Mouse (Mus musculus): ENCODE measurements around the gene Fam71e1.

The Fam71e1 gene

GRCm38 (mm10) chr7:44475046-44475614 lies 21.3 kb upstream of the Fam71e1 start:
- no peak overlapping the region for H3K4me3 ChIP-seq (replicated peaks; ENCODE audit: low read length)
- H3K27me3 ChIP-seq (ENCODE audit: insufficient read depth, low read length), result peaks cover 55% of the 10 kb centered on the region
- H3K36me3 ChIP-seq (ENCODE audit: insufficient read depth, low read length), result no peaks in the 10 kb centered on the region
- TF ChIP-seq CTCF (conservative IDR thresholded peaks at IDR 0.05; ENCODE audit: low read length) (no peak), NANOG (IDR thresholded peaks at IDR 0.05; ENCODE audit: borderline replicate concordance, low read length) (no peak), POU5F1 (IDR thresholded peaks at IDR 0.05; ENCODE audit: borderline replicate concordance, low read length) (no peak)
- H3K9me3 ChIP-seq (ENCODE audit: low read length), result no peaks in the 10 kb centered on the region
- H3K4me1 ChIP-seq (replicated peaks; ENCODE audit: low read depth, low read length), result peaks cover 7% of the 10 kb centered on the region; the same call in 1 of the 2 replicates

GRCm38 (mm10) chr7:44482836-44483435 lies 13.4 kb upstream of the Fam71e1 start:
- Histone ChIP-seq H3K36me3 (ENCODE audit: insufficient read depth, low read length) (peaks cover 12% of the 10 kb centered on the region; the same call in 1 of the 2 replicates), H3K4me3 (replicated peaks; ENCODE audit: low read length) (no peak overlapping the region), H3K4me1 (replicated peaks; ENCODE audit: low read depth, low read length) (peaks cover 35% of the 10 kb centered on the region), H3K9me3 (ENCODE audit: low read length) (no peaks in the 10 kb centered on the region), H3K27me3 (ENCODE audit: insufficient read depth, low read length) (peaks cover 49% of the 10 kb centered on the region)
- TF ChIP-seq NANOG (IDR thresholded peaks at IDR 0.05; ENCODE audit: borderline replicate concordance, low read length) (no peak), POU5F1 (IDR thresholded peaks at IDR 0.05; ENCODE audit: borderline replicate concordance, low read length) (no peak), CTCF (conservative IDR thresholded peaks at IDR 0.05; ENCODE audit: low read length) (no peak)

DNA sequence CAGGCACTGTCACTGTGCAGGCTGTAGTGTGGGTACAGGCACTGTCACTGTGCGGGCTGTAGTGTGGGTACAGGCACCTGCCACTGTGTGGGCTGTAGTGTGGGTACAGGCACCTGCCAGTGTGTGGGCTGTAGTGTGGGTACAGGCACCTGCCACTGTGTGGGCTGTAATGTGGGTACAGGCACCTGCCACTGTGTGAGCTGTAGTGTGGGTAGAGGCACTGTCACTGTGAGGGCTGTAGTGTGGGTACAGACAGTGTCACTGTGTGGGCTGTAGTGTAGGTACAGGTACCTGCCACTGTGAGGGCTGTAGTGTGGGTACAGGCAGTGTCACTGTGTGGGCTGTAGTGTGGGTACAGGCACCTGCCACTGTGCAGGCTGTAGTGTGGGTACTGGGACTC lies 12.3 kb upstream of the Fam71e1 start:
- Histone ChIP-seq H3K36me3 (ENCODE audit: insufficient read depth, low read length) (peaks cover 20% of the 10 kb centered on the region), H3K9me3 (ENCODE audit: low read length) (no peaks in the 10 kb centered on the region), H3K27me3 (ENCODE audit: insufficient read depth, low read length) (peaks cover 39% of the 10 kb centered on the region), H3K4me1 (replicated peaks; ENCODE audit: low read depth, low read length) (peaks cover 38% of the 10 kb centered on the region), H3K4me3 (replicated peaks; ENCODE audit: low read length) (no peak overlapping the region)
- no peak for TF ChIP-seq CTCF (conservative IDR thresholded peaks at IDR 0.05; ENCODE audit: low read length)
- no peak for TF ChIP-seq POU5F1 (IDR thresholded peaks at IDR 0.05; ENCODE audit: borderline replicate concordance, low read length)
- TF ChIP-seq NANOG (IDR thresholded peaks at IDR 0.05; ENCODE audit: borderline replicate concordance, low read length), result no peak

DNA sequence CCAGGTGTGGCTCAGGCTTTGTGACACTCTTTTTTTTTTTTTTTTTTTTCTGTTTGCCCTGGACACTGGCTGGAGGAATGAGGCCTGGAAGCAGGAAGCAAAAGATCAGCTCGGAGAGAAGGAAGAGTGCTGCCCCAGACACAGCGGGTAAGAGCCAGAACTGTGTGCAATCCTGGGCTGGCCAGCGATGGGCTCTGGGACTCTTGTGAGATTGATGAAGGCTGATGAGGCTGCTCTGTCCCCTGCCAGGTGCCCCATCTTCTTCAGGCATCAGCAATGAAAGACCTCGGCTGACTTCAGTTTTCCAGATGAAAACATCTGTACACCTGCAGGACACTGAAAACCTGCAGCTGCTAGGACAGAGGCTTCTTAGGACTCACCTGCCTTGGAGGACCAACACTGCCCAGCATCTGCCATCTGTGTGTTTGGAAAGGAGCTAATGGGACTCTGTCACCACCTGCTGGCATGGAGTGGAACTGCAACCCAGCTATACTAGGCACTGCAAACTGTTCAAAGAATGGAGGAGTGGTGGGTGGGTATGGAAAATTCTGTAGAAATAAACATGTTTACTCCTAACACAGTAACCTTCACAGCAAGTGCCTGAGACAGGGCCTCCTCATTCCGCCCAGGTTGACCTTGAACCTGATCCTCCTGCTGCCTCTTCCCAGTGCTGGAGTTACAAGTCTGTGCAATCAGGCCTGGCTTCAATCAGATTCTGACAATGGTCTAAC lies 11.4 kb upstream of the Fam71e1 start:
- H3K36me3 ChIP-seq (ENCODE audit: insufficient read depth, low read length), result peaks cover 29% of the 10 kb centered on the region

GRCm38 (mm10) chr7:44485572-44486195 lies 10.7 kb upstream of the Fam71e1 start:
- no peak for TF ChIP-seq POU5F1 (IDR thresholded peaks at IDR 0.05; ENCODE audit: borderline replicate concordance, low read length)
- TF ChIP-seq NANOG (IDR thresholded peaks at IDR 0.05; ENCODE audit: borderline replicate concordance, low read length), result no peak
- TF ChIP-seq CTCF (conservative IDR thresholded peaks at IDR 0.05; ENCODE audit: low read length), result no peak
- Histone ChIP-seq H3K4me1 (replicated peaks; ENCODE audit: low read depth, low read length) (peaks cover 38% of the 10 kb centered on the region), H3K27me3 (ENCODE audit: insufficient read depth, low read length) (peaks cover 24% of the 10 kb centered on the region), H3K4me3 (replicated peaks; ENCODE audit: low read length) (no peak overlapping the region), H3K9me3 (ENCODE audit: low read length) (no peaks in the 10 kb centered on the region), H3K36me3 (ENCODE audit: insufficient read depth, low read length) (peaks cover 36% of the 10 kb centered on the region)

More for the DNA sequence above, 11.4 kb upstream of the Fam71e1 start:
- Histone ChIP-seq H3K9me3 (ENCODE audit: low read length) (no peaks in the 10 kb centered on the region), H3K27me3 (ENCODE audit: insufficient read depth, low read length) (peaks cover 31% of the 10 kb centered on the region), H3K4me1 (replicated peaks; ENCODE audit: low read depth, low read length) (peaks cover 38% of the 10 kb centered on the region), H3K4me3 (replicated peaks; ENCODE audit: low read length) (no peak overlapping the region)
- TF ChIP-seq CTCF (conservative IDR thresholded peaks at IDR 0.05; ENCODE audit: low read length) (peak; percentile 100), POU5F1 (IDR thresholded peaks at IDR 0.05; ENCODE audit: borderline replicate concordance, low read length) (no peak), NANOG (IDR thresholded peaks at IDR 0.05; ENCODE audit: borderline replicate concordance, low read length) (peak; percentile 70; the same call in 1 of the 2 replicates)

GRCm38 (mm10) chr7:44486927-44487575 lies 9.3 kb upstream of the Fam71e1 start:
- Histone ChIP-seq H3K4me1 (replicated peaks; ENCODE audit: low read depth, low read length) (peaks cover 46% of the 10 kb centered on the region), H3K4me3 (replicated peaks; ENCODE audit: low read length) (no peak overlapping the region), H3K36me3 (ENCODE audit: insufficient read depth, low read length) (peaks cover 49% of the 10 kb centered on the region), H3K27me3 (ENCODE audit: insufficient read depth, low read length) (peaks cover 12% of the 10 kb centered on the region), H3K9me3 (ENCODE audit: low read length) (no peaks in the 10 kb centered on the region)
- TF ChIP-seq NANOG (IDR thresholded peaks at IDR 0.05; ENCODE audit: borderline replicate concordance, low read length) (no peak), CTCF (conservative IDR thresholded peaks at IDR 0.05; ENCODE audit: low read length) (no peak), POU5F1 (IDR thresholded peaks at IDR 0.05; ENCODE audit: borderline replicate concordance, low read length) (no peak)

DNA sequence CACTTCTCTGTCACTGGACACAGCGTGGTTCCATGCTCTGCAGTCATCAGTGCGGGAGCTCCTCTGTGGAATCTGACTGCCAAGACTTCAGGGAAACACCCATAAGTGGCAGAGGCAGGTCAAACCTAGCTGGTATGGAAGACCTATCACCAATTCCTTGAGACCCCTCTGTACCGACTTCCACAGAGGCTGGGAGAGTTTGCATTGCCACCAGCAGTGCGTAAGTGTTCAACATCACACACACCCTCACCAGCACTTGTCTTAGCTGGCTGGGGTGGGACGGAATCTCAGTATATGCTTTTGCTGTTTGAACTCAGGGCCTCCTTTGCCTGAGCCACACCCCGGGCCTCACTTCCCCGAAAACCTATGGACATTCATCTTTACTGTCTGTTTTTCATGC lies 8.4 kb upstream of the Fam71e1 start:
- H3K36me3 ChIP-seq (ENCODE audit: insufficient read depth, low read length), result peaks cover 58% of the 10 kb centered on the region

DNA sequence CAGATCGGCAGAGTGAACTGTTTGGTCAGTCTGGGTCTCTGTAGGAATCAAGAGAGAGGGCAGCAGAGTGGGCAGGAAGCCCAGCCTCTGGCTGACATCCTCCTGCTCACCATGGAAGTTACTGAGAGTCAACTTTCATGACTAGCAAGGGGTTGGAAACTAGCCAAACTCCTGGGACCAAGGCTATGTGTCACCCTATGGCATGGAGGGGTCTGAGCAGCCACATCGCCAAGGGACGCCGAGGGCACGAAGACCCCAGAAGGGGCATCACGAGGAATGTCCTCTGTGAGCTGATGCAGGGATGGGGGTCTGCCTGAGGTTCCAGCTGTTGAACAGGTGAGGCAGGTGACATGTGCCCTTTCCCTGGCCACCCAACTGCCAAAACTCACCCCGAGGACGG lies 7.8 kb upstream of the Fam71e1 start:
- no peaks in the 10 kb centered on the region for H3K27me3 ChIP-seq (ENCODE audit: insufficient read depth, low read length)
- peaks cover 64% of the 10 kb centered on the region for H3K36me3 ChIP-seq (ENCODE audit: insufficient read depth, low read length)
- no peak overlapping the region for H3K4me3 ChIP-seq (replicated peaks; ENCODE audit: low read length)
- H3K4me1 ChIP-seq (replicated peaks; ENCODE audit: low read depth, low read length), result peaks cover 60% of the 10 kb centered on the region
- no peaks in the 10 kb centered on the region for H3K9me3 ChIP-seq (ENCODE audit: low read length)
- no peak for TF ChIP-seq POU5F1 (IDR thresholded peaks at IDR 0.05; ENCODE audit: borderline replicate concordance, low read length)
- TF ChIP-seq NANOG (IDR thresholded peaks at IDR 0.05; ENCODE audit: borderline replicate concordance, low read length), result no peak
- TF ChIP-seq CTCF (conservative IDR thresholded peaks at IDR 0.05; ENCODE audit: low read length), result no peak

More for the DNA sequence above, 8.4 kb upstream of the Fam71e1 start:
- Histone ChIP-seq H3K9me3 (ENCODE audit: low read length) (no peaks in the 10 kb centered on the region), H3K27me3 (ENCODE audit: insufficient read depth, low read length) (peaks cover 4% of the 10 kb centered on the region; the same call in 1 of the 2 replicates), H3K4me1 (replicated peaks; ENCODE audit: low read depth, low read length) (peaks cover 54% of the 10 kb centered on the region), H3K4me3 (replicated peaks; ENCODE audit: low read length) (no peak overlapping the region)
- no peak for TF ChIP-seq NANOG (IDR thresholded peaks at IDR 0.05; ENCODE audit: borderline replicate concordance, low read length)
